Mouse (Mus musculus): ENCODE results near the gene Ints1.
A peak's percentile ranks its signal among the peaks of the same experiment; 100 is the strongest.

The Ints1 gene

GRCm38 (mm10) chr5:139799801-139800590, 24.5 kb upstream of the Ints1 start:
- DNase-seq: no peak

GRCm38 (mm10) chr5:139799041-139799440, 23.6 kb upstream of the Ints1 start:
- no peak for DNase-seq

GRCm38 (mm10) chr5:139798168-139798900, 22.9 kb upstream of the Ints1 start:
- DNase-seq: peak; percentile 38

- DNase-seq: peak; percentile 91
Measured at GRCm38 (mm10) chr5:139797473-139798167, 22.1 kb upstream of the Ints1 start.

GRCm38 (mm10) chr5:139796900-139797299, 21.4 kb upstream of the Ints1 start:
- peak; percentile 90 for DNase-seq

GRCm38 (mm10) chr5:139796001-139796620, 20.6 kb upstream of the Ints1 start:
- DNase-seq: no peak

GRCm38 (mm10) chr5:139794938-139795337, 19.5 kb upstream of the Ints1 start:
- no peak for DNase-seq

GRCm38 (mm10) chr5:139794137-139794536, 18.7 kb upstream of the Ints1 start:
- no peak for DNase-seq

- DNase-seq: peak; percentile 54
Measured at GRCm38 (mm10) chr5:139793338-139794089, 18.0 kb upstream of the Ints1 start.

GRCm38 (mm10) chr5:139792966-139793337, 17.5 kb upstream of the Ints1 start:
- DNase-seq: no peak

GRCm38 (mm10) chr5:139792159-139792775, 16.8 kb upstream of the Ints1 start:
- DNase-seq: no peak

GRCm38 (mm10) chr5:139791227-139792158, 16.0 kb upstream of the Ints1 start, which contains the start of gene Mafk:
Gene Mafk (plus strand): TSS chr5:139791513.
- peak; percentile 99 for DNase-seq

- DNase-seq: no peak
Measured at GRCm38 (mm10) chr5:139789466-139789865, 14.0 kb upstream of the Ints1 start.

GRCm38 (mm10) chr5:139781406-139781805, 5.9 kb upstream of the Ints1 start:
- no peak for DNase-seq

GRCm38 (mm10) chr5:139776966-139777365, 1.5 kb upstream of the Ints1 start:
- DNase-seq: no peak

- no peak for DNase-seq
Measured at GRCm38 (mm10) chr5:139768216-139768615, 7.3 kb downstream of the Ints1 start.

- no peak for DNase-seq
Measured at GRCm38 (mm10) chr5:139764296-139764695, 11.2 kb downstream of the Ints1 start.

GRCm38 (mm10) chr5:139758096-139758495, 17.4 kb downstream of the Ints1 start:
- no peak for DNase-seq

GRCm38 (mm10) chr5:139756586-139756985, 18.9 kb downstream of the Ints1 start:
- no peak for DNase-seq

- DNase-seq: no peak
Measured at GRCm38 (mm10) chr5:139756135-139756534, 19.3 kb downstream of the Ints1 start.

GRCm38 (mm10) chr5:139754753-139755152, 20.7 kb downstream of the Ints1 start:
- DNase-seq: peak; percentile 64

Data from lung, postnatal 14 days (tissue).